Mouse (Mus musculus) spleen, adult 2 months (tissue): ENCODE measurements around the gene 4930578G10Rik. TPM values are rescaled to one million over a fixed set of nuclear protein-coding genes. Genes with fewer than 3 reads are reported as not detected.

Experiments
- DNase-seq, 2 experiments: peaks; one replicate each; pipeline versions ENCODE4 v3.0.0 to v3.0.0-alpha.2; 2012 to 2021; ENCODE audit warnings: low spot score in 2 of 2, low read depth in 1 of 2
- H3K27ac ChIP-seq: fragments of 200-500 bp; 2 replicates; pipeline ENCODE4 v1.5.1; 2012; ENCODE audit warnings: low read length, inconsistent platforms; ENCODE audit not compliant: insufficient read depth
- H3K27me3 ChIP-seq: fragments of 200-500 bp; 2 replicates; pipeline ENCODE4 v1.6.1; 2012; ENCODE audit warnings: mild to moderate bottlenecking, moderate library complexity, low read length, inconsistent platforms; ENCODE audit not compliant: control insufficient read depth, insufficient read depth
- H3K36me3 ChIP-seq: fragments of 200-500 bp; 2 replicates; pipeline ENCODE4 v1.6.1; 2012; ENCODE audit warnings: mild to moderate bottlenecking, low read length, inconsistent platforms; ENCODE audit not compliant: control insufficient read depth, insufficient read depth
- H3K4me1 ChIP-seq: fragments of 200-500 bp; 2 replicates; pipeline ENCODE4 v1.6.1; 2011; ENCODE audit warnings: inconsistent platforms; ENCODE audit not compliant: control insufficient read depth, insufficient read depth, insufficient read length
- H3K4me3 ChIP-seq: fragments of 200-500 bp; 2 replicates; pipeline ENCODE4 v1.5.1; 2011; ENCODE audit warnings: mild to moderate bottlenecking, inconsistent platforms; ENCODE audit not compliant: insufficient read depth, insufficient read length; ENCODE audit errors: extremely low read depth
- CTCF ChIP-seq: fragments of 200-500 bp; IDR thresholded peaks from 2 replicates; pipeline ENCODE4 v1.5.1; 2011; ENCODE audit warnings: mild to moderate bottlenecking, inconsistent platforms; ENCODE audit not compliant: insufficient read depth, insufficient read length, insufficient replicate concordance; ENCODE audit errors: extremely low read depth
- POLR2A ChIP-seq: fragments of 200-500 bp; IDR thresholded peaks from 2 replicates; pipeline ENCODE4 v1.6.1; 2011; ENCODE audit warnings: low read depth, low read length, inconsistent platforms
- WGBS: fragments of 180-500 bp; shearing (Covaris S2); methylation state at CpG from one replicate; pipeline ENCODE4 v1.1.7; 2018; 5-methylcytosine and 5-hydroxymethylcytosine counted together
- polyA plus RNA-seq: library from polyadenylated mRNA; depleted of rRNA; stranded (reverse); fragments of >200 nt; gene quantifications from 2 replicates; pipeline ENCODE4 v1.2.3, GENCODE M21; 2012; rRNA removed

4930578G10Rik gene
- polyA plus RNA-seq, 1 experiment, result 0.30 TPM

GRCm38 (mm10) chr4:42877657-42878056 lies 142.3 kb downstream of the 4930578G10Rik start:
- TF ChIP-seq CTCF (no peak), POLR2A (no peak)
- Histone ChIP-seq H3K27ac (no peak overlapping the region), H3K27me3 (no peaks in the 10 kb centered on the region), H3K4me3 (no peak overlapping the region), H3K36me3 (no peaks in the 10 kb centered on the region), H3K4me1 (no peaks in the 10 kb centered on the region; the same call in 1 of the 2 replicates)
- DNase-seq, result no peak
- WGBS, result 88% methylated on average over 2 of the region's 2 CpGs

GRCm38 (mm10) chr4:42879829-42880676 lies 144.7 kb downstream of the 4930578G10Rik start:
- H3K4me3 ChIP-seq, result peak overlapping the region; percentile 23; the same call in 1 of the 2 replicates
- DNase-seq, result no peak

GRCm38 (mm10) chr4:42880677-42880948 lies 145.3 kb downstream of the 4930578G10Rik start:
- TF ChIP-seq CTCF (no peak), POLR2A (no peak)
- Histone ChIP-seq H3K4me3 (peak overlapping the region; percentile 23; the same call in 1 of the 2 replicates), H3K27ac (no peak overlapping the region), H3K36me3 (no peaks in the 10 kb centered on the region), H3K4me1 (no peaks in the 10 kb centered on the region; the same call in 1 of the 2 replicates), H3K27me3 (no peaks in the 10 kb centered on the region)
- DNase-seq, result no peak
- 5% methylated on average over 1 of the region's 1 CpGs for WGBS

More at GRCm38 (mm10) chr4:42879829-42880676, 144.7 kb downstream of the 4930578G10Rik start:
- H3K4me1 ChIP-seq, result no peaks in the 10 kb centered on the region; the same call in 1 of the 2 replicates
- no peaks in the 10 kb centered on the region for H3K36me3 ChIP-seq
- 43% methylated on average over 16 of the region's 16 CpGs for WGBS
- H3K27ac ChIP-seq, result no peak overlapping the region
- TF ChIP-seq CTCF (no peak), POLR2A (no peak)
- H3K27me3 ChIP-seq, result no peaks in the 10 kb centered on the region

- Histone ChIP-seq H3K4me3 (no peak overlapping the region), H3K27ac (no peak overlapping the region), H3K27me3 (no peaks in the 10 kb centered on the region), H3K4me1 (no peaks in the 10 kb centered on the region), H3K36me3 (no peaks in the 10 kb centered on the region)
- TF ChIP-seq CTCF, result no peak
- no peak for TF ChIP-seq POLR2A
- WGBS, result 89% methylated on average over 6 of the region's 6 CpGs
- no peak for DNase-seq
Measured at GRCm38 (mm10) chr4:42886926-42887325, 151.6 kb downstream of the 4930578G10Rik start.

DNA sequence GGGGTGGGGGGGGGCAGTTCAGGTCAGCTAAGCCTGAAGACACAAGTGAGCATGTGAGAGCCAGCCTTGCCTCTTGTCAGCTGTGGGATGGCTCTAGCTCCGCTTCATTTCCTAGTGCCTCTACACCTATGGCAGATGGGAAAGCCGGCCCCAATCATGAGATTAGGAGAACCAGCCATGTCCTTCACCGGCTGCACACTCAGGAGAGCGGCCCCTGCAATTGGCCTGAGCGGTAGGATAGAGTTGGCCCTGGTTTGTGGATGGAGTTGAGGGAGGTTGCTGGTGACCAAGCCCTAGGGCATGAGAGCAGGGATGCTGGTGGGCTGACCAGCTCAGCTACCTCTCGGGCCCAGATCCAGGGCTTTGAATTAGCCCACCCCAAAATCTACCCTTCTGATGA lies 153.5 kb downstream of the 4930578G10Rik start:
- no peaks in the 10 kb centered on the region for H3K4me1 ChIP-seq
- H3K27ac ChIP-seq, result no peak overlapping the region
- no peak overlapping the region for H3K4me3 ChIP-seq
- H3K27me3 ChIP-seq, result no peaks in the 10 kb centered on the region
- no peaks in the 10 kb centered on the region for H3K36me3 ChIP-seq
- no peak for DNase-seq
- TF ChIP-seq CTCF (no peak), POLR2A (no peak)
- 94% methylated on average over 6 of the region's 6 CpGs for WGBS

DNA sequence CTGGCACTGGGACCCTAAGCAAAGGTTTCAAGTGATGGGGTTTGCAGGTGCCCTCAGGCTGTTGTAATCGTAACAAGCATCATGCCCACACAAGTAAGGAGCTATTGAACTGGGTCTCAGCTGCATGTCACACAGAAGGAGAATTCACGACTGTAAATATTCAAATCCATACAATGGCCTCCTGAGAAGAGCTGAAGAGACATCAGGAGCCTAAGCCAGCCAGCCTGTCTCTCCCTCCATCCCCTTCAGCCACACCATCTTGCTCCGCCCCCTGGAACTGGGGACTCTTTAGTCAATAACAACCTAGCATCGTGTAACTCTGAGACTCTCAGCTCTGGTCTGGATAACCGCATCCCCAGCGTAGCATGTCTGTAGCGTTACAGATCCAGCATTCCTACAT lies 155.8 kb downstream of the 4930578G10Rik start:
- H3K27ac ChIP-seq, result no peak overlapping the region
- TF ChIP-seq POLR2A (no peak), CTCF (no peak)
- WGBS, result 85% methylated on average over 7 of the region's 7 CpGs
- no peak overlapping the region for H3K4me3 ChIP-seq
- H3K4me1 ChIP-seq, result no peaks in the 10 kb centered on the region
- no peaks in the 10 kb centered on the region for H3K36me3 ChIP-seq
- no peaks in the 10 kb centered on the region; the same call in 1 of the 2 replicates for H3K27me3 ChIP-seq
- no peak for DNase-seq

GRCm38 (mm10) chr4:42895118-42895517 lies 159.8 kb downstream of the 4930578G10Rik start:
- Histone ChIP-seq H3K27me3 (no peaks in the 10 kb centered on the region; the same call in 1 of the 2 replicates), H3K4me1 (no peaks in the 10 kb centered on the region), H3K36me3 (no peaks in the 10 kb centered on the region), H3K4me3 (no peak overlapping the region), H3K27ac (no peak overlapping the region)
- no peak for DNase-seq
- WGBS, result 88% methylated on average over 7 of the region's 7 CpGs
- no peak for TF ChIP-seq CTCF
- no peak for TF ChIP-seq POLR2A

Other genes starting within 250 kb of the 4930578G10Rik start
- 0.02 TPM in 1 of 2 replicates, not detected in the other for gene Fam205a2, start 207.4 kb upstream of the 4930578G10Rik start, polyA plus RNA-seq
- 1.4 and 1.7 TPM in 2 replicates for gene Gm10591, start 123.3 kb upstream of the 4930578G10Rik start, polyA plus RNA-seq
- gene Gm2564, start 105.8 kb upstream of the 4930578G10Rik start, polyA plus RNA-seq, result 39.5 and 46.7 TPM in 2 replicates
- gene Ccl27b, start 80.3 kb upstream of the 4930578G10Rik start, polyA plus RNA-seq, result not detected in 2 replicates
- gene Il11ra2, start 73.7 kb upstream of the 4930578G10Rik start, polyA plus RNA-seq, result not detected in 2 replicates
- 467 and 512 TPM in 2 replicates for gene Ccl19, start 21.0 kb downstream of the 4930578G10Rik start, polyA plus RNA-seq
- gene Ccl21a, start 38.4 kb downstream of the 4930578G10Rik start, polyA plus RNA-seq, result 248 and 325 TPM in 2 replicates
- gene Fam205a1, start 118.3 kb downstream of the 4930578G10Rik start, polyA plus RNA-seq, result 0.05 TPM in 1 of 2 replicates, not detected in the other
- not detected in 2 replicates for gene Gm12394, start 121.2 kb downstream of the 4930578G10Rik start, polyA plus RNA-seq
- not detected in 2 replicates for gene Fam205c, start 138.7 kb downstream of the 4930578G10Rik start, polyA plus RNA-seq
- gene Phf24, start 181.1 kb downstream of the 4930578G10Rik start, polyA plus RNA-seq, result 1.1 and 1.5 TPM in 2 replicates
- gene Dnajb5, start 214.3 kb downstream of the 4930578G10Rik start, polyA plus RNA-seq, result 12.2 and 15.1 TPM in 2 replicates
- gene 1700022I11Rik, start 234.1 kb downstream of the 4930578G10Rik start, polyA plus RNA-seq, result not detected in 2 replicates